Mouse (Mus musculus): ENCODE measurements around the gene a. TPM values are rescaled to one million over a fixed set of nuclear protein-coding genes. Genes with fewer than 3 reads are reported as not detected.
"Not testable (repeated sequence)": the region's sequence is repeated elsewhere in the genome, so short reads cannot be mapped to it uniquely, and the experiment has no call there.

The a gene
- polyA plus RNA-seq, 1 experiment from 2014 or later: not detected

GRCm38 (mm10) chr2:154937547-154938390 is 146.6 kb downstream of the a start:
- Histone ChIP-seq H3K9me3 (no peaks in the 10 kb centered on the region), H3K4me1 (replicated peaks) (peaks cover 4% of the 10 kb centered on the region; the same call in 1 of the 2 replicates), H3K36me3 (no peaks in the 10 kb centered on the region), H3K4me2 (no peak overlapping the region), H3K27me3 (peaks cover 24% of the 10 kb centered on the region), H3K27ac (replicated peaks) (no peak overlapping the region), H3K4me3 (no peak overlapping the region), H3K9ac (no peak overlapping the region)
- 79% methylated on average over 8 of the region's 8 CpGs for WGBS
- ATAC-seq (ENCODE audit: low read depth): no peak

GRCm38 (mm10) chr2:154941952-154942351 is 150.8 kb downstream of the a start:
- Histone ChIP-seq H3K4me3 (no peak overlapping the region), H3K27me3 (peaks cover 14% of the 10 kb centered on the region), H3K9me3 (no peaks in the 10 kb centered on the region), H3K4me2 (no peak overlapping the region), H3K4me1 (replicated peaks) (peaks cover 7% of the 10 kb centered on the region; the same call in 1 of the 2 replicates), H3K36me3 (no peaks in the 10 kb centered on the region), H3K9ac (no peak overlapping the region), H3K27ac (replicated peaks) (no peak overlapping the region)
- no peak for ATAC-seq (ENCODE audit: low read depth)
- WGBS: 83% methylated on average over 10 of the region's 10 CpGs

- Histone ChIP-seq H3K27me3 (peaks cover 10% of the 10 kb centered on the region), H3K9ac (no peak overlapping the region), H3K9me3 (no peaks in the 10 kb centered on the region), H3K36me3 (no peaks in the 10 kb centered on the region), H3K4me3 (no peak overlapping the region), H3K4me2 (peak overlapping the region; percentile 34; the same call in 1 of the 2 replicates), H3K27ac (replicated peaks) (no peak overlapping the region), H3K4me1 (replicated peaks) (peaks cover 7% of the 10 kb centered on the region; the same call in 1 of the 2 replicates)
- 45% methylated on average over 11 of the region's 11 CpGs for WGBS
- no peak for ATAC-seq (ENCODE audit: low read depth)
Observed at GRCm38 (mm10) chr2:154942546-154942945, 151.3 kb downstream of the a start.

DNA sequence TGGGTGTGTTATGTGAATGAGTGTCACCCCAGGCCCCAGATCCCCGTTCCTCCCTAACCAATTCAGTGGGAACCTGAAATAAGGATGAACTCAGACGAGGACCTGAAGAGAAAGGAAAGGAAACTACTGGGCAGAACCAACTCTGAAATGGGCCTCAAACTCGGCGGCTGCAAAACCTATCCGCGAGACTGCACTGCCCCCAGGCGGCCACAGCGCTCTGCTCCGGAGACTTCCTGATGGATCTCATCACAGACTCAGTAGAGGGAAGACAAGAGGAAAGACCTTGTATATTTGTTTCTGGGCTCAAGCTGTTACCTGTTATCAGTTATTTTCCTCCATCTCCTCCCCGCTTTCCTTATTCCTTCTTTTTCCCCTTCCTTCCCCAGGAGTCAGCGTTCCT is 151.9 kb downstream of the a start:
- Histone ChIP-seq H3K27ac (replicated peaks) (no peak overlapping the region), H3K4me2 (peak overlapping the region; percentile 34; the same call in 1 of the 2 replicates), H3K4me1 (replicated peaks) (peaks cover 7% of the 10 kb centered on the region; the same call in 1 of the 2 replicates), H3K36me3 (no peaks in the 10 kb centered on the region), H3K9me3 (no peaks in the 10 kb centered on the region), H3K9ac (peak overlapping the region; percentile 31; the same call in 1 of the 2 replicates), H3K27me3 (peaks cover 6% of the 10 kb centered on the region), H3K4me3 (no peak overlapping the region)
- ATAC-seq (ENCODE audit: low read depth): no peak
- 9% methylated on average over 11 of the region's 11 CpGs for WGBS

DNA sequence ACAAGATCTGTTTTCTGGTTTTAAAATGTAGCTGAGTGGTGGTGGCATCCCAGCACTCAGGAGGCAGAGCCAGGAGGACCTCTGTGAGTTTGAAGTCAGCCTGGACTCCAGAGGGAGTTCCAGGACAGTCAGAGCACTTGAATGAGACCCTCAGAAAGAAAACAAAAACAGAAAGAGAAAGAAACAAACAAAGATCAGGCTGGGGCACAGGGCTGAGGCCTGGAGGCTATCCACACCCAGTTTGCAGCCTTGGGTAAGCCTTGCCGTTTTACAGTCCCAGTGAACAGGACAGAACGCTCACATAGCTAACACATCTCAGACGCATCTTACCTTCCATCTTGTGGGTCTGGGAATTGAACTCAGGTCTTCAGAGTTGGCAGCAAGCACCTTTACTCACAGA is 155.7 kb downstream of the a start:
- no peak overlapping the region for H3K9ac ChIP-seq
- WGBS: 94% methylated on average over 3 of the region's 3 CpGs
- H3K4me2 ChIP-seq: no peak overlapping the region
- H3K27ac ChIP-seq (replicated peaks): no peak overlapping the region
- no peak for ATAC-seq (ENCODE audit: low read depth)
- H3K27me3 ChIP-seq: peaks cover 4% of the 10 kb centered on the region
- H3K4me1 ChIP-seq (replicated peaks): peaks cover 7% of the 10 kb centered on the region; the same call in 1 of the 2 replicates
- H3K36me3 ChIP-seq: no peaks in the 10 kb centered on the region
- no peak overlapping the region for H3K4me3 ChIP-seq
- H3K9me3 ChIP-seq: no peaks in the 10 kb centered on the region

DNA sequence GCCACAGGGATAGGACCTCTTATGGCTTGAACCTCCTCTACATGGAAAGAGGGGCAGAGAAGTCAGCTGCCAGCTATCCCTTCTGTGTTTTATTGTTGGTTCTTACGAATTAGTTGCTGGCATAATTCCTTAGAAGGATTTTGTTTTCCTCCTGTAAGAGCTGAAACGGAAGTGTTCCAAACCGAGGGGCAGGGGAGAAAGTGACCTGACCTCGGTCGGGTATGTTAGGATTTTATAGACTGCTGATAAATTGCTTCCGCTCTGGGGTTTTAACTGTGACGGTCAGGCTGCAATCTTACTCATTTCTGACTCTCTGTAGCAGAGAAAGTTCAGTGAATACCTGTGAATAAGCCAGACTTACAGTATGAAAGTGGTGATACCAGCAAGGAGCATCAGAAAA is 158.2 kb downstream of the a start:
- H3K4me1 ChIP-seq (replicated peaks): no peaks in the 10 kb centered on the region
- no peak overlapping the region for H3K27ac ChIP-seq (replicated peaks)
- H3K4me3 ChIP-seq: no peak overlapping the region
- 46% methylated on average over 7 of the region's 7 CpGs for WGBS
- no peaks in the 10 kb centered on the region for H3K27me3 ChIP-seq
- no peak for ATAC-seq (ENCODE audit: low read depth)
- no peaks in the 10 kb centered on the region for H3K9me3 ChIP-seq
- no peaks in the 10 kb centered on the region for H3K36me3 ChIP-seq
- no peak overlapping the region for H3K9ac ChIP-seq
- H3K4me2 ChIP-seq: no peak overlapping the region

GRCm38 (mm10) chr2:154949877-154950276 is 158.7 kb downstream of the a start:
- Histone ChIP-seq H3K4me2 (no peak overlapping the region), H3K27me3 (no peaks in the 10 kb centered on the region), H3K9me3 (no peaks in the 10 kb centered on the region), H3K9ac (no peak overlapping the region), H3K4me3 (no peak overlapping the region), H3K4me1 (replicated peaks) (no peaks in the 10 kb centered on the region), H3K36me3 (no peaks in the 10 kb centered on the region), H3K27ac (replicated peaks) (no peak overlapping the region)
- WGBS: 82% methylated on average over 9 of the region's 9 CpGs
- no peak for ATAC-seq (ENCODE audit: low read depth)

GRCm38 (mm10) chr2:154950601-154951000 is 159.4 kb downstream of the a start:
- Histone ChIP-seq H3K4me3 (no peak overlapping the region), H3K27me3 (no peaks in the 10 kb centered on the region), H3K9ac (no peak overlapping the region), H3K4me2 (no peak overlapping the region), H3K36me3 (no peaks in the 10 kb centered on the region), H3K4me1 (replicated peaks) (no peaks in the 10 kb centered on the region), H3K9me3 (no peaks in the 10 kb centered on the region), H3K27ac (replicated peaks) (no peak overlapping the region)
- WGBS: 72% methylated on average over 5 of the region's 5 CpGs
- ATAC-seq (ENCODE audit: low read depth): no peak

DNA sequence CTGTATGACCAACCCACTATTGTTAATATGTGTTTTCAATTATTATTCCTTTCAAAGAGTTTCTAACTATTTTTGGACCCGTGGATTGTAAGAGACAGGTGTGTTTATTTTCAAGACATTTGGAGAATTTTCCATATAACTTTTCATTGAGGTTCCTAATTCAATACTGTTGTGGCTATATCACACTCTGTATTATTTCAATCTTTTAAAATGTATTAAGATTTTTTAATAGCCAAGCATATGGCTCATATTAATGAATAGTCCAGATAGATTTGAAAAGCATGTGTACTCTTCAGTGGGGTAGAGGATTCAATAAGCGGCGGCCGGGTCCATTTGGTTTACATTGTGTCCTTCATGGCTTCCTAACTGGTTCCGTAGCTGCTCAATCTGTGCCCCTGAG is 168.3 kb downstream of the a start:
- Histone ChIP-seq H3K4me1 (replicated peaks) (peaks cover 4% of the 10 kb centered on the region), H3K4me3 (no peak overlapping the region), H3K36me3 (no peaks in the 10 kb centered on the region), H3K4me2 (no peak overlapping the region), H3K27me3 (no peaks in the 10 kb centered on the region), H3K27ac (replicated peaks) (no peak overlapping the region), H3K9ac (no peak overlapping the region), H3K9me3 (no peaks in the 10 kb centered on the region)
- 90% methylated on average over 5 of the region's 5 CpGs for WGBS
- ATAC-seq (ENCODE audit: low read depth): no peak

GRCm38 (mm10) chr2:154959909-154960308 is 168.7 kb downstream of the a start:
- Histone ChIP-seq H3K4me3 (no peak overlapping the region), H3K27me3 (no peaks in the 10 kb centered on the region), H3K9me3 (no peaks in the 10 kb centered on the region), H3K9ac (no peak overlapping the region), H3K4me2 (no peak overlapping the region), H3K27ac (replicated peaks) (no peak overlapping the region), H3K36me3 (no peaks in the 10 kb centered on the region), H3K4me1 (replicated peaks) (peaks cover 4% of the 10 kb centered on the region)
- WGBS: 92% methylated on average over 3 of the region's 3 CpGs
- no peak for ATAC-seq (ENCODE audit: low read depth)

GRCm38 (mm10) chr2:154963176-154963575 is 172.0 kb downstream of the a start:
- H3K27ac ChIP-seq (replicated peaks): no peak overlapping the region
- H3K9ac ChIP-seq: no peak overlapping the region
- no peaks in the 10 kb centered on the region for H3K36me3 ChIP-seq
- H3K9me3 ChIP-seq: no peaks in the 10 kb centered on the region
- ATAC-seq (ENCODE audit: low read depth): no peak
- 24% methylated on average over 5 of the region's 5 CpGs for WGBS
- no peak overlapping the region for H3K4me2 ChIP-seq
- no peak overlapping the region for H3K4me3 ChIP-seq
- peaks cover 4% of the 10 kb centered on the region for H3K4me1 ChIP-seq (replicated peaks)
- H3K27me3 ChIP-seq: no peaks in the 10 kb centered on the region

- not testable (repeated sequence) for H3K36me3 ChIP-seq; H3K27me3 ChIP-seq; H3K9ac ChIP-seq; H3K9me3 ChIP-seq; ATAC-seq (ENCODE audit: low read depth); H3K4me2 ChIP-seq; H3K4me3 ChIP-seq; H3K4me1 ChIP-seq (replicated peaks); H3K27ac ChIP-seq (replicated peaks)
- 71% methylated on average over 14 of the region's 14 CpGs for WGBS
Observed at GRCm38 (mm10) chr2:154969740-154970397, 178.7 kb downstream of the a start.
